Mouse (Mus musculus) small intestine, adult 2 months (tissue): ENCODE measurements around the gene Cmtr2. TPM values are rescaled to one million over a fixed set of nuclear protein-coding genes. Genes with fewer than 3 reads are reported as not detected.

Experiments
- H3K27ac ChIP-seq: fragments of 200-500 bp; 2 replicates; pipeline ENCODE4 v1.5.1; 2012; ENCODE audit warnings: low read depth, low read length, control low read depth, inconsistent platforms; ENCODE audit not compliant: insufficient read depth
- H3K27me3 ChIP-seq: fragments of 200-500 bp; 2 replicates; pipeline ENCODE4 v1.6.1; 2012; ENCODE audit warnings: mild to moderate bottlenecking, moderate library complexity, low read length, inconsistent platforms; ENCODE audit not compliant: control insufficient read depth, insufficient read depth
- H3K36me3 ChIP-seq: fragments of 200-500 bp; 2 replicates; pipeline ENCODE4 v1.6.1; 2012; ENCODE audit warnings: mild to moderate bottlenecking, low read length, control low read depth, inconsistent platforms; ENCODE audit not compliant: control insufficient read depth, insufficient read depth
- H3K4me1 ChIP-seq: fragments of 200-500 bp; 2 replicates; pipeline ENCODE4 v1.6.1; 2012; ENCODE audit warnings: low read length, inconsistent platforms, mixed read lengths; ENCODE audit not compliant: control insufficient read depth, insufficient read depth, insufficient read length
- H3K4me3 ChIP-seq: fragments of 200-500 bp; 2 replicates; pipeline ENCODE4 v1.5.1; 2012; ENCODE audit warnings: low read depth, mild to moderate bottlenecking, control low read depth, inconsistent platforms, low read length, moderate library complexity
- CTCF ChIP-seq: fragments of 200-500 bp; IDR thresholded peaks from 2 replicates; pipeline ENCODE4 v1.5.1; 2012; ENCODE audit warnings: low read depth, mild to moderate bottlenecking, control low read depth, inconsistent platforms, low read length, moderate library complexity, mixed read lengths; ENCODE audit not compliant: insufficient replicate concordance, insufficient read length; ENCODE audit errors: extremely low read depth
- POLR2A ChIP-seq: fragments of 200-500 bp; IDR thresholded peaks from 2 replicates; pipeline ENCODE4 v1.6.1; 2012; ENCODE audit warnings: low read depth, mild to moderate bottlenecking, control low read depth, inconsistent platforms, low read length, moderate library complexity
- WGBS: fragments of 180-500 bp; shearing (Covaris S2); methylation state at CpG from one replicate; pipeline ENCODE4 v1.1.7; 2018; 5-methylcytosine and 5-hydroxymethylcytosine counted together
- polyA plus RNA-seq: library from polyadenylated mRNA; depleted of rRNA; stranded (reverse); fragments of >200 nt; gene quantifications from 2 replicates; pipeline ENCODE4 v1.2.3, GENCODE M21; 2012; rRNA removed

The Cmtr2 gene
- 1.2 TPM in 2 replicates for polyA plus RNA-seq

- no peak for TF ChIP-seq POLR2A
- TF ChIP-seq CTCF: no peak
- Histone ChIP-seq H3K36me3 (no peaks in the 10 kb centered on the region), H3K27ac (no peak within 1 kb of the TSS), H3K4me1 (no peaks in the 10 kb centered on the region), H3K27me3 (no peaks in the 10 kb centered on the region; the same call in 1 of the 2 replicates), H3K4me3 (no peak within 1 kb of the TSS)
- 72% methylated on average over 7 of the region's 7 CpGs for WGBS
Measured at GRCm38 (mm10) chr8:110215365-110215764, at the start of gene Cmtr2. Gene Cmtr2, plus strand, starts transcription at chr8:110215665.

- H3K27ac ChIP-seq: no peak overlapping the region
- no peak for TF ChIP-seq CTCF
- WGBS: 70% methylated on average over 8 of the region's 8 CpGs
Measured at GRCm38 (mm10) chr8:110166270-110166669, 49.2 kb upstream of the Cmtr2 start.

GRCm38 (mm10) chr8:110168046-110168445 lies 47.4 kb upstream of the Cmtr2 start, which contains the start of gene Calb2:
Gene Calb2, minus strand, starts transcription at chr8:110168210.
- peak; percentile 30; the same call in 1 of the 2 replicates for TF ChIP-seq CTCF
- no peak for TF ChIP-seq POLR2A
- Histone ChIP-seq H3K27me3 (peaks cover 7% of the 10 kb centered on the region), H3K4me1 (no peaks in the 10 kb centered on the region), H3K27ac (no peak within 1 kb of the TSS), H3K4me3 (no peak within 1 kb of the TSS), H3K36me3 (no peaks in the 10 kb centered on the region)
- 11% methylated on average over 33 of the region's 33 CpGs for WGBS

More at GRCm38 (mm10) chr8:110166270-110166669, 49.2 kb upstream of the Cmtr2 start:
- Histone ChIP-seq H3K4me3 (no peak overlapping the region), H3K4me1 (no peaks in the 10 kb centered on the region), H3K36me3 (no peaks in the 10 kb centered on the region), H3K27me3 (peaks cover 7% of the 10 kb centered on the region)

GRCm38 (mm10) chr8:110172161-110172560 lies 43.3 kb upstream of the Cmtr2 start:
- no peak for TF ChIP-seq POLR2A
- no peak for TF ChIP-seq CTCF
- no peak overlapping the region for H3K27ac ChIP-seq
- H3K4me3 ChIP-seq: no peak overlapping the region
- no peaks in the 10 kb centered on the region for H3K4me1 ChIP-seq
- WGBS: 55% methylated on average over 6 of the region's 6 CpGs
- peaks cover 7% of the 10 kb centered on the region for H3K27me3 ChIP-seq
- H3K36me3 ChIP-seq: no peaks in the 10 kb centered on the region

GRCm38 (mm10) chr8:110174826-110175225 lies 40.6 kb upstream of the Cmtr2 start:
- WGBS: 87% methylated on average over 4 of the region's 4 CpGs
- Histone ChIP-seq H3K27ac (no peak overlapping the region), H3K27me3 (no peaks in the 10 kb centered on the region), H3K36me3 (no peaks in the 10 kb centered on the region), H3K4me3 (no peak overlapping the region), H3K4me1 (no peaks in the 10 kb centered on the region)
- TF ChIP-seq POLR2A: no peak
- TF ChIP-seq CTCF: no peak

GRCm38 (mm10) chr8:110177359-110178155 lies 37.9 kb upstream of the Cmtr2 start:
- Histone ChIP-seq H3K27ac (no peak overlapping the region), H3K27me3 (no peaks in the 10 kb centered on the region), H3K4me3 (no peak overlapping the region), H3K4me1 (no peaks in the 10 kb centered on the region), H3K36me3 (no peaks in the 10 kb centered on the region)
- TF ChIP-seq POLR2A: no peak
- TF ChIP-seq CTCF: no peak
- WGBS: 18% methylated on average over 22 of the region's 22 CpGs

- no peak for TF ChIP-seq CTCF
- TF ChIP-seq POLR2A: no peak
- WGBS: 83% methylated on average over 11 of the region's 11 CpGs
- Histone ChIP-seq H3K4me1 (no peaks in the 10 kb centered on the region), H3K4me3 (no peak overlapping the region), H3K36me3 (no peaks in the 10 kb centered on the region), H3K27ac (no peak overlapping the region), H3K27me3 (no peaks in the 10 kb centered on the region)
Measured at GRCm38 (mm10) chr8:110182735-110183367, 32.6 kb upstream of the Cmtr2 start.
